In genomic region chr2:104134150-104135056, GRCm38 (mm10) we compare ENCODE assay signal across 9 mouse cellular contexts. TPM values are rescaled to one million over a fixed set of nuclear protein-coding genes. Genes with fewer than 3 reads are reported as not detected.
A peak's percentile ranks its signal among the peaks of the same experiment; 100 is the strongest.
DNase-seq lines count a peak whose midpoint lies in the region; ATAC-seq and TF ChIP-seq lines count a peak whose summit lies in the region.
"Had no signal": no experiment of that assay in that cellular context is flagged by ENCODE, and none has a peak within 500 bp of the region (broad histone marks: within the 10 kb centered on the region; RNA-seq: fewer than 3 reads in every experiment).

No protein-coding gene starts in this region.

- H3K27me3 ChIP-seq in kidney, postnatal 0 days (ENCODE audit: insufficient read depth, low read length) = no peaks in the 10 kb centered on the region
- no peaks in the 10 kb centered on the region for H3K27me3 ChIP-seq in liver, adult 2 months (ENCODE audit: control insufficient read depth, insufficient read depth, low read length)

- peak; percentile 61 for ATAC-seq in granulocyte monocyte progenitor cell, adult 5-6 weeks (replicated peaks; ENCODE audit: poor library complexity, severe bottlenecking)
- no peak for ATAC-seq in kidney, postnatal 0 days (replicated peaks; ENCODE audit: low FRiP score, low read depth)

- no peak overlapping the region for H3K4me2 ChIP-seq in kidney, postnatal 0 days (ENCODE audit: low read length)

- DNase-seq in B cell, adult 2 months = peak; percentile 56 to 58
- DNase-seq in ZHBTc4 (ENCODE audit: low read depth, low spot score) = peak; percentile 92
- peak; percentile 92 for DNase-seq in embryo, embryonic 10 days (ENCODE audit: low spot score)
- peak; percentile 88 for DNase-seq in kidney, postnatal 0 days (ENCODE audit: low spot score)
- peak; percentile 66 for DNase-seq in liver, adult 2 months (ENCODE audit: extremely low read depth, low read depth, low spot score)
- DNase-seq in neural tube, embryonic 10.5 days (ENCODE audit: extremely low spot score, low spot score) = peak; percentile 65
- peak; percentile 51 for DNase-seq in testis, postnatal 10 days (ENCODE audit: low spot score)

- H3K9ac ChIP-seq in kidney, postnatal 0 days (ENCODE audit: low read depth, low read length) = no peak overlapping the region
- no peak overlapping the region for H3K9ac ChIP-seq in liver, adult 2 months (ENCODE audit: low read depth, low read length)

- TF ChIP-seq POLR2A in liver, adult 2 months (IDR thresholded peaks at IDR 0.05; ENCODE audit: extremely low read depth, insufficient read depth, low read length) = no peak

- no peaks in the 10 kb centered on the region for H3K4me1 ChIP-seq in kidney, postnatal 0 days (replicated peaks; ENCODE audit: insufficient read depth, low read length)
- H3K4me1 ChIP-seq in liver, adult 2 months (ENCODE audit: control insufficient read depth, insufficient read depth, low read length) = peaks cover 9% of the 10 kb centered on the region; the same call in 1 of the 2 replicates

- 44% methylated on average over 8 of the region's 8 CpGs for WGBS in kidney, postnatal 0 days
- WGBS in liver, adult 2 months = 54% methylated on average over 8 of the region's 8 CpGs

- no peaks in the 10 kb centered on the region for H3K79me2 ChIP-seq in liver, adult 2 months (ENCODE audit: control insufficient read depth, insufficient read depth, low read length)

- no peaks in the 10 kb centered on the region for H3K36me3 ChIP-seq in kidney, postnatal 0 days (ENCODE audit: insufficient read depth, low read length)
- no peaks in the 10 kb centered on the region for H3K36me3 ChIP-seq in liver, adult 2 months (ENCODE audit: control insufficient read depth, insufficient read depth, low read length)

- no peak overlapping the region for H3K4me3 ChIP-seq in kidney, postnatal 0 days (replicated peaks; ENCODE audit: low read depth, low read length)
- no peak overlapping the region for H3K4me3 ChIP-seq in liver, adult 2 months (ENCODE audit: insufficient read depth, low read depth, low read length)
- H3K4me3 ChIP-seq: erythroblast, embryonic 14.5 days had no signal

- no peaks in the 10 kb centered on the region for H3K9me3 ChIP-seq in kidney, postnatal 0 days (replicated peaks; ENCODE audit: low read length)

- H3K27ac ChIP-seq in kidney, postnatal 0 days = no peak overlapping the region
- H3K27ac ChIP-seq in liver, adult 2 months (replicated peaks; ENCODE audit: insufficient read depth, low read depth, low read length) = no peak overlapping the region

- TF ChIP-seq CTCF in kidney, postnatal 0 days (IDR thresholded peaks at IDR 0.05; ENCODE audit: low read depth) = peak; percentile 98
- TF ChIP-seq CTCF in liver, adult 2 months (IDR thresholded peaks at IDR 0.05; ENCODE audit: low read depth, low read length) = peak; percentile 75

RNA-seq across cellular contexts. Expression of gene A930018P22Rik, which starts 11.8 kb away (rescaled TPM):
- not detected in 2 replicates for total RNA-seq in granulocyte monocyte progenitor cell, adult 5-6 weeks (2014; fragmentation: Nextera tagmentation)
- not detected in 2 replicates for total RNA-seq in granulocyte monocyte progenitor cell, adult 5-6 weeks (2017)
- 0.17 and 0.29 TPM in 2 replicates for polyA plus RNA-seq in kidney, postnatal 0 days (2015; fragmentation: Nextera tagmentation; extraction: Ambion mirVana)
- 0.18 TPM in 1 of 2 replicates, not detected in the other for total RNA-seq in liver, adult 2 months (2014; rRNA removed)
- polyA plus RNA-seq in liver, adult 2 months (2012; rRNA removed) = 0.26 and 0.35 TPM in 2 replicates

RNA-seq across cellular contexts. Expression of gene Cd59a, which starts 38.8 kb away (rescaled TPM):
- 0.26 and 1.1 TPM in 2 replicates for total RNA-seq in granulocyte monocyte progenitor cell, adult 5-6 weeks (2014; fragmentation: Nextera tagmentation)
- 0.88 and 1.2 TPM in 2 replicates for total RNA-seq in granulocyte monocyte progenitor cell, adult 5-6 weeks (2017)
- 67.0 and 70.8 TPM in 2 replicates for polyA plus RNA-seq in kidney, postnatal 0 days (2015; fragmentation: Nextera tagmentation; extraction: Ambion mirVana)
- 62.5 and 69.5 TPM in 2 replicates for total RNA-seq in liver, adult 2 months (2014; rRNA removed)
- 28.6 and 39.5 TPM in 2 replicates for polyA plus RNA-seq in liver, adult 2 months (2012; rRNA removed)

Comparison
In these comparisons a context has a peak if more than half of its experiments do, and no peak if none do; other contexts are left out.
1. RNA of gene Cd59a, which starts 38.8 kb away (total RNA-seq): 62.5 to 69.5 TPM in liver, adult 2 months; 0.26 to 1.2 TPM in granulocyte monocyte progenitor cell, adult 5-6 weeks; every median in the first group is over 10 times any median in the second.
2. Peak in every context shown above with its lines, with median percentiles within 50 percentile points of each other: DNase-seq.